Mouse (Mus musculus) midbrain, embryonic 16.5 days (tissue): Measurements from ENCODE around the gene Cd68. TPM values are rescaled to one million over a fixed set of nuclear protein-coding genes. Genes with fewer than 3 reads are reported as not detected.

Experiments used
- ATAC-seq: fragments of 200-750 bp; cut with Nextera tagmentation; 2 replicates; pipeline ENCODE4 v1.8.0; 2017; ENCODE audit warnings: moderate TSS enrichment
- H3K27ac ChIP-seq: fragments of 300-500 bp; sonication (generic); 2 replicates; pipeline ENCODE4 v1.5.1; 2014; ENCODE audit warnings: mild to moderate bottlenecking, low read length, mixed read lengths
- H3K27me3 ChIP-seq: fragments of 300-500 bp; sonication (generic); 2 replicates; pipeline ENCODE4 v1.6.1; 2014; ENCODE audit warnings: low read depth, low read length, mixed read lengths; ENCODE audit not compliant: control insufficient read depth, insufficient read depth
- H3K36me3 ChIP-seq: fragments of 300-500 bp; sonication (generic); 2 replicates; pipeline ENCODE4 v1.6.1; 2014; ENCODE audit warnings: mild to moderate bottlenecking, low read length, moderate library complexity, mixed read lengths; ENCODE audit not compliant: control insufficient read depth, insufficient read depth
- H3K4me1 ChIP-seq: fragments of 300-500 bp; sonication (generic); 2 replicates; pipeline ENCODE4 v1.6.1; 2014; ENCODE audit warnings: mild to moderate bottlenecking, low read length, mixed read lengths; ENCODE audit not compliant: control insufficient read depth, insufficient read depth
- H3K4me2 ChIP-seq: fragments of 300-500 bp; sonication (generic); 2 replicates; pipeline ENCODE4 v1.6.1; 2014; ENCODE audit warnings: mild to moderate bottlenecking, low read length, mixed read lengths
- H3K4me3 ChIP-seq: fragments of 300-500 bp; sonication (generic); 2 replicates; pipeline ENCODE4 v1.5.1; 2014; ENCODE audit warnings: low read depth, mild to moderate bottlenecking, low read length, moderate library complexity, mixed read lengths
- H3K9ac ChIP-seq: fragments of 300-500 bp; sonication (generic); 2 replicates; pipeline ENCODE4 v1.6.1; 2014; ENCODE audit warnings: low read depth, low read length, mixed read lengths
- H3K9me3 ChIP-seq: fragments of 300-500 bp; sonication (generic); replicated peaks from 2 replicates; pipeline ENCODE4 v1.6.1; 2014; ENCODE audit warnings: mild to moderate bottlenecking, low read length, mixed read lengths; ENCODE audit not compliant: control insufficient read depth, poor library complexity, severe bottlenecking
- WGBS: fragments of 180-500 bp; shearing (Covaris S2); extraction: QIAGEN DNeasy Blood & Tissue Kit; methylation state at CpG from one replicate; pipeline ENCODE4 v1.1.7; 2014; 5-methylcytosine and 5-hydroxymethylcytosine counted together
- polyA plus RNA-seq: library from polyadenylated mRNA; unstranded; fragments of >200 nt; fragmentation: Nextera tagmentation; extraction: Ambion mirVana; gene quantifications from 2 replicates; pipeline ENCODE4 v1.2.1, GENCODE M21; 2015

The Cd68 gene
- polyA plus RNA-seq, 1 experiment from 2014 or later: 9.7 TPM

- no peak overlapping the region for H3K4me2 ChIP-seq
- H3K27me3 ChIP-seq: no peaks in the 10 kb centered on the region
- WGBS: 86% methylated on average over 3 of the region's 3 CpGs
- H3K9me3 ChIP-seq: no peaks in the 10 kb centered on the region
- no peak overlapping the region for H3K4me3 ChIP-seq
- H3K4me1 ChIP-seq: peaks cover 14% of the 10 kb centered on the region
- H3K36me3 ChIP-seq: no peaks in the 10 kb centered on the region
- no peak for ATAC-seq
- H3K9ac ChIP-seq: no peak overlapping the region
- no peak overlapping the region for H3K27ac ChIP-seq
Observed at GRCm38 (mm10) chr11:69697396-69697795, 31.4 kb upstream of the Cd68 start.

DNA sequence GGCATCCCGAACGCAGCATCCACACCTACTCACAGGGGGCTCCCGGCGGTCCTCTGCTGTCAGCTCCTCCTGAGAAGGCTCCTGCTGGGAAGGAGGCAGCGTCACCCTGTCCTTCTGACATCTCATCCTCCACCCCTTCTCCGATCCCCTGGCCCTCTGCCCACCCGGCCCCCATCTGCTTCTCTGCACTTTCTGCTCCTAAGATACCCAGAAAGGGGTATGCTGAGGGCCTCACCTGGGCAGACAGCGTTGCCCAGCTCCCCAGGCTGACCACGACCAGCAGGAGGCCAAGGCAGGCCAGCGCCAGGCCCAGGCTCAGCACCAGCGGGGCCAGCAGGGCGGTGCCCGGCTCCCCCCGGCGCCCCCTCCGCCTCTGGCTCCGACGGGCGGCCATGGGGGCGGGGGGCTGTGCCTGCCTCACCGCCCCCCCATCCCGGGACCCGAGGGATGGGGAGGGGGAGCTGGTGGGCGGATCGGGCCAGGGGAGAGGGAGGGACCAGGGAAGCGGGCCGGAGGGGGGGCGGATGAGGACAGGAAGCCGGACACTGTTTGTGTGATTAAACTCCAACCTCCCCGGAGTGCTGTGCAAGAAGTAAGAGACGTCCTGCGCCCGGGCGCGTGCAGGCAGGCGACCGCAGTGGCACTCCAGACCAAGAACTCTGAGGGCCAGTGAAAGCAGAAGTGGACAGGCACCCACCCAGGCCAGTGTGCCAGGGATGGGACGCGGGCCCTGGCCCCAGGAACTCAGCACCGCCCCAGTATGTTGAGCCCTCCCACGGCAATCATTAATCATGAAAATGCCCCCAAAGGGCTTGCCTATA, 29.6 kb upstream of the Cd68 start, which contains the start of the genes Tnfsf12 and Tnfsfm13:
TSS of gene Tnfsf12 (minus strand) at position 489 of the 821 bp plus-strand sequence.
TSS of gene Tnfsfm13 (minus strand) at position 738 of the 821 bp plus-strand sequence.
- Histone ChIP-seq H3K9me3 (no peaks in the 10 kb centered on the region), H3K27ac (0 out of 2 replicates have a peak within 1 kb of the TSS, but pooled peaks have one; percentile 19), H3K4me3 (peak within 1 kb of the TSS; percentile 45), H3K36me3 (no peaks in the 10 kb centered on the region), H3K4me2 (peak within 1 kb of the TSS; percentile 94), H3K9ac (peak within 1 kb of the TSS; percentile 79), H3K27me3 (no peaks in the 10 kb centered on the region), H3K4me1 (peaks cover 14% of the 10 kb centered on the region)
- WGBS: 3% methylated on average over 37 of the region's 41 CpGs
- ATAC-seq: 0 out of 2 replicates have a peak, but pooled peaks have one; percentile 54

DNA sequence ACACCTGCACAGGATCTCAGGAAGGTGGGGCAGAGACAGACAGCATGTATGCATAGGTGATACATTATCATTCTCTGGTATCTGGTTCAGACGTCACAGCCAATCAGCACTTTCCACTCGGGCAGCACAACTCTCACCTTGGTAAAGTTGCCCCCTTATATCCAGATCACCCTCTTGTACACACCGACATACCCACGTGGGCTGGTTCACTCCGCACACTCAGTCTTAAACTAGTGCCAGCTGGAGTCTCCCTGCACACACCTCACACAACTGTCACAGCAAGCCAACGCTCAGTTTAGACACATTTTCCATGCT, 29.1 kb upstream of the Cd68 start:
- no peaks in the 10 kb centered on the region for H3K9me3 ChIP-seq
- peak overlapping the region; percentile 45 for H3K4me3 ChIP-seq
- H3K9ac ChIP-seq: peak overlapping the region; percentile 79
- H3K36me3 ChIP-seq: no peaks in the 10 kb centered on the region
- peak overlapping the region; percentile 94 for H3K4me2 ChIP-seq
- ATAC-seq: no peak
- 36% methylated on average over 6 of the region's 6 CpGs for WGBS
- H3K27me3 ChIP-seq: no peaks in the 10 kb centered on the region
- H3K4me1 ChIP-seq: peaks cover 14% of the 10 kb centered on the region
- no peak overlapping the region for H3K27ac ChIP-seq

GRCm38 (mm10) chr11:69693421-69693965, 27.5 kb upstream of the Cd68 start:
- Histone ChIP-seq H3K4me3 (no peak overlapping the region), H3K4me1 (peaks cover 14% of the 10 kb centered on the region), H3K9me3 (no peaks in the 10 kb centered on the region), H3K36me3 (no peaks in the 10 kb centered on the region), H3K9ac (no peak overlapping the region), H3K27me3 (no peaks in the 10 kb centered on the region), H3K4me2 (no peak overlapping the region), H3K27ac (no peak overlapping the region)
- WGBS: 37% methylated on average over 11 of the region's 11 CpGs
- no peak for ATAC-seq

GRCm38 (mm10) chr11:69692863-69693262, 26.9 kb upstream of the Cd68 start:
- Histone ChIP-seq H3K4me2 (no peak overlapping the region), H3K27ac (no peak overlapping the region), H3K4me3 (no peak overlapping the region), H3K36me3 (no peaks in the 10 kb centered on the region), H3K9me3 (no peaks in the 10 kb centered on the region), H3K4me1 (peaks cover 14% of the 10 kb centered on the region), H3K9ac (no peak overlapping the region), H3K27me3 (no peaks in the 10 kb centered on the region)
- ATAC-seq: no peak
- 88% methylated on average over 6 of the region's 6 CpGs for WGBS

DNA sequence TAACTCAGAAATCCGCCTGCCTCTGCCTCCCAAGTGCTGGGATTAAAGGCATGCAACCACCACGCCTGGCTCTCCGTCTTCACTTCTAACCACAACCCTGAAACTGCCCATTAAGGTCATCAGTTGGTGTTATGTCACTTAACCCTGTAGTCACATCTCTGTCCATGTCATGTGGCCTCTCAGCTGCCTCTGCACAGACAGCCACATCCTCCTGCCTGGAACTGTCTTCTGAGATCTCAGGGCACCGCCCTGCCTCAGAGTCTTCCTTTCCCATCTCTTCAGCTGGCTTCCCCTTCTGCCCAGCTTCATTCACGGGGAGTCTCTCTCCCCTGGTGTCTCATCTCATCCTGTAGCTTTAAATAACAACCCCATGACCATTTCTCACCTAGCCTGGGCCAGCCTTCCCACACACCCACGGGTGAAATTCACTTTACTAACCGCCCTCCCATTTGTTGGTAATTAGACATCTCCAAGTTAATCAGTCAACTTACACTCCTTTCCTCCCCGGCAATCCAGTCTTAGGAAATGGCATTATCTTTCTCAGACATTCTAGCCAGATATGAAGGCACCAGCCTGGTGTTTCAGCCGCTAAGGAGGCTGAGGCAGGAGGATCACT, 26.4 kb upstream of the Cd68 start:
- Histone ChIP-seq H3K36me3 (no peaks in the 10 kb centered on the region), H3K4me2 (no peak overlapping the region), H3K9me3 (no peaks in the 10 kb centered on the region), H3K4me3 (no peak overlapping the region), H3K9ac (no peak overlapping the region), H3K4me1 (peaks cover 14% of the 10 kb centered on the region), H3K27ac (no peak overlapping the region), H3K27me3 (no peaks in the 10 kb centered on the region)
- ATAC-seq: no peak
- 80% methylated on average over 9 of the region's 9 CpGs for WGBS

GRCm38 (mm10) chr11:69689891-69690290, 23.9 kb upstream of the Cd68 start:
- WGBS: 100% methylated on average over 1 of the region's 1 CpGs
- Histone ChIP-seq H3K27ac (no peak overlapping the region), H3K4me2 (no peak overlapping the region), H3K9me3 (no peaks in the 10 kb centered on the region), H3K36me3 (no peaks in the 10 kb centered on the region), H3K4me3 (no peak overlapping the region), H3K4me1 (peaks cover 2% of the 10 kb centered on the region; the same call in 1 of the 2 replicates), H3K27me3 (no peaks in the 10 kb centered on the region), H3K9ac (no peak overlapping the region)
- ATAC-seq: no peak

GRCm38 (mm10) chr11:69687061-69687460, 21.1 kb upstream of the Cd68 start:
- peaks cover 9% of the 10 kb centered on the region; the same call in 1 of the 2 replicates for H3K4me1 ChIP-seq
- no peak overlapping the region for H3K27ac ChIP-seq
- H3K27me3 ChIP-seq: no peaks in the 10 kb centered on the region
- H3K36me3 ChIP-seq: no peaks in the 10 kb centered on the region
- no peak overlapping the region for H3K4me3 ChIP-seq
- 0 out of 2 replicates have a peak overlapping the region, but pooled peaks have one; percentile 4 for H3K9ac ChIP-seq
- ATAC-seq: no peak
- no peak overlapping the region for H3K4me2 ChIP-seq
- WGBS: 67% methylated on average over 5 of the region's 5 CpGs
- no peaks in the 10 kb centered on the region for H3K9me3 ChIP-seq

DNA sequence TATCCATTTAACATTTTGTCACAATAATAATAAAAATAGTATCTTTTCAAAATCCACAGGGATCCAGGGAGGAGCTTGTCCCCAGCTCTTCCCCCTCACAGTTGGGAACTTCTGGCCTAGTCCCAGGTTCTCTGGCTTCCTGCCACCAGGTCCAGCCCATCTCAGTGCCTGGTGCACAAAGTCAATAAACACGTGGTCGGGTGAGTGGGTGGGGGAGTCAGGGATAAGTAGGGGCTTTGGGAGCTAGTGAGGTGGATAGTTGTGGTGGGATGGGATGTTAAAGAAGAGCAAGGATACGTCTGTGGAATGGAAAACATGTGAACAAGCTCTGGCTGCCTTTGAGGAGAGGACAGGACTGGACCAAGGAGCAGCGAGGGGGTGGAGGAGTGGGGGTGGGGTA, 20.4 kb upstream of the Cd68 start:
- Histone ChIP-seq H3K36me3 (no peaks in the 10 kb centered on the region), H3K27ac (no peak overlapping the region), H3K4me2 (no peak overlapping the region), H3K4me1 (peaks cover 9% of the 10 kb centered on the region; the same call in 1 of the 2 replicates), H3K4me3 (no peak overlapping the region), H3K27me3 (no peaks in the 10 kb centered on the region), H3K9me3 (no peaks in the 10 kb centered on the region), H3K9ac (0 out of 2 replicates have a peak overlapping the region, but pooled peaks have one; percentile 4)
- WGBS: 15% methylated on average over 4 of the region's 4 CpGs
- ATAC-seq: no peak
